Mouse (Mus musculus) spleen, adult 2 months (tissue): ENCODE results near the gene Clec10a.

Experiments
- CTCF ChIP-seq: fragments of 200-500 bp; IDR thresholded peaks from 2 replicates; pipeline ENCODE4 v1.5.1; 2011; ENCODE audit warnings: mild to moderate bottlenecking, inconsistent platforms; ENCODE audit not compliant: insufficient read depth, insufficient read length, insufficient replicate concordance; ENCODE audit errors: extremely low read depth
- POLR2A ChIP-seq: fragments of 200-500 bp; IDR thresholded peaks from 2 replicates; pipeline ENCODE4 v1.6.1; 2011; ENCODE audit warnings: low read depth, low read length, inconsistent platforms

DNA sequence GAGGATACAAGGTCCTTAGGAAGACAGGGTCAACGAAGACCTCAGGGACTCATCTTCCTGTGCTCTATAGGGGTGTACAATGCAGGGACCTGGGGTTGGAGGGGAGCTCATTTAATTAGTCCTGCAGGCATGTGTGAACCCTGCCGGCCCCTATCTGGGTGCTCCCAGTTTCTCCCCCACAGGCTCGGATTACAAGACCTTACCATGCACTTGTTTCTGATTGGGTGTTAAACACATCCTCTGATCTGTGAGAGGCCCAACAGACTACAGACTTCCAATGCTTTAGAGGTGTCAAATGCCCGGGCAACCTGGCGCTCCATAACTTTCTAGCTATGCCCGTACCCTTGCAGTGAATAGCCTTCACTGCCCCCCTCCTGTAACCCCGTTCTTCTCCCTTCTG, 12.1 kb downstream of the Clec10a start:
- TF ChIP-seq CTCF (no peak), POLR2A (no peak)
